Mouse (Mus musculus) cerebellum, adult (tissue): Measurements from ENCODE around the gene Suv39h1.
"Not testable (repeated sequence)": the region's sequence is repeated elsewhere in the genome, so short reads cannot be mapped to it uniquely, and the experiment has no call there.

Source experiments
- ATAC-seq: cut with Nextera tagmentation; 2 replicates; pipeline ENCODE4 v1.9.2; 2017; ENCODE audit warnings: mild to moderate bottlenecking, moderate library complexity, mixed read lengths; ENCODE audit not compliant: insufficient number of reproducible peaks, low FRiP score, low TSS enrichment

Gene Suv39h1

GRCm38 (mm10) chrX:8033009-8033408 lies 41.6 kb downstream of the Suv39h1 start:
- no peak for ATAC-seq

- no peak for ATAC-seq
These were observed 47.7 kb downstream of the Suv39h1 start for GRCm38 (mm10) chrX:8026811-8027210.

GRCm38 (mm10) chrX:8024795-8025194 lies 49.8 kb downstream of the Suv39h1 start:
- no peak for ATAC-seq

- ATAC-seq: no peak
These were observed 54.3 kb downstream of the Suv39h1 start for GRCm38 (mm10) chrX:8020111-8020778.

- ATAC-seq: no peak
These were observed 56.3 kb downstream of the Suv39h1 start, which contains the start of gene Glod5 for GRCm38 (mm10) chrX:8018286-8018685. Glod5 (minus strand) TSS chrX:8018492.

GRCm38 (mm10) chrX:8017142-8017541 lies 57.4 kb downstream of the Suv39h1 start:
- ATAC-seq: no peak

GRCm38 (mm10) chrX:8015675-8016074 lies 58.9 kb downstream of the Suv39h1 start:
- not testable (repeated sequence) for ATAC-seq

- no peak for ATAC-seq
These were observed 60.8 kb downstream of the Suv39h1 start for GRCm38 (mm10) chrX:8013569-8014314.

- ATAC-seq: no peak
These were observed 61.4 kb downstream of the Suv39h1 start for GRCm38 (mm10) chrX:8013157-8013556.
